Mouse (Mus musculus) heart, postnatal 0 days (tissue): ENCODE measurements around the gene Nt5dc2.

Source experiments
- CTCF ChIP-seq: IDR thresholded peaks from 2 replicates; pipeline ENCODE4 v1.5.1; 2016; ENCODE audit warnings: antibody characterized with exemption, control low read depth, low read depth
- EP300 ChIP-seq: IDR thresholded peaks from 2 replicates; pipeline ENCODE4 v1.6.1; 2016; ENCODE audit warnings: antibody characterized with exemption, low read depth

GRCm38 (mm10) chr14:31088515-31088914 lies 42.3 kb upstream of the Nt5dc2 start:
- TF ChIP-seq EP300 = no peak
- TF ChIP-seq CTCF = no peak
